Mouse (Mus musculus): ENCODE measurements around the gene Stxbp1. TPM values are rescaled to one million over a fixed set of nuclear protein-coding genes. Genes with fewer than 3 reads are reported as not detected.

Gene Stxbp1
- polyA plus RNA-seq, 1 experiment from 2014 or later, result 5.8 TPM

- 0 out of 2 replicates have a peak overlapping the region, but pooled peaks have one; percentile 69 for H3K4me2 ChIP-seq
- H3K27me3 ChIP-seq (replicated peaks), result peaks cover 36% of the 10 kb centered on the region
Measured at GRCm38 (mm10) chr2:32742173-32742531, 104.9 kb downstream of the Stxbp1 start.

GRCm38 (mm10) chr2:32741273-32742172 is 105.5 kb downstream of the Stxbp1 start:
- no peak overlapping the region; the same call in 1 of the 2 replicates for H3K9ac ChIP-seq
- no peak overlapping the region for H3K27ac ChIP-seq
- no peaks in the 10 kb centered on the region for H3K9me3 ChIP-seq (replicated peaks)
- H3K27me3 ChIP-seq (replicated peaks), result peaks cover 36% of the 10 kb centered on the region
- peak overlapping the region; percentile 69 for H3K4me2 ChIP-seq
- 0 out of 2 replicates have a peak, but pooled peaks have one; percentile 13 for ATAC-seq
- peaks cover 15% of the 10 kb centered on the region for H3K4me1 ChIP-seq
- WGBS (ENCODE audit: insufficient replicate concordance), result 20% methylated on average over 55 of the region's 58 CpGs
- peaks cover 14% of the 10 kb centered on the region for H3K36me3 ChIP-seq
- peak overlapping the region; percentile 39 for H3K4me3 ChIP-seq

More at GRCm38 (mm10) chr2:32742173-32742531, 104.9 kb downstream of the Stxbp1 start:
- WGBS (ENCODE audit: insufficient replicate concordance), result 68% methylated on average over 18 of the region's 18 CpGs
- Histone ChIP-seq H3K9me3 (replicated peaks) (no peaks in the 10 kb centered on the region), H3K4me1 (peaks cover 11% of the 10 kb centered on the region), H3K4me3 (no peak overlapping the region), H3K27ac (no peak overlapping the region), H3K9ac (no peak overlapping the region), H3K36me3 (peaks cover 17% of the 10 kb centered on the region)
- ATAC-seq, result no peak

- Histone ChIP-seq H3K36me3 (peaks cover 8% of the 10 kb centered on the region), H3K4me1 (peaks cover 22% of the 10 kb centered on the region), H3K4me3 (peak within 1 kb of the TSS; percentile 39), H3K4me2 (peak within 1 kb of the TSS; percentile 69), H3K9ac (no peak within 1 kb of the TSS; the same call in 1 of the 2 replicates), H3K27me3 (replicated peaks) (peaks cover 36% of the 10 kb centered on the region), H3K9me3 (replicated peaks) (no peaks in the 10 kb centered on the region), H3K27ac (no peak within 1 kb of the TSS)
- ATAC-seq, result no peak
- 28% methylated on average over 11 of the region's 11 CpGs for WGBS (ENCODE audit: insufficient replicate concordance)
Measured at GRCm38 (mm10) chr2:32740916-32741272, 106.2 kb downstream of the Stxbp1 start, which contains the start of gene 6330409D20Rik. 6330409D20Rik (minus strand) TSS chr2:32741016.

GRCm38 (mm10) chr2:32739311-32739710 is 107.7 kb downstream of the Stxbp1 start:
- H3K27me3 ChIP-seq (replicated peaks), result peaks cover 33% of the 10 kb centered on the region
- H3K36me3 ChIP-seq, result no peaks in the 10 kb centered on the region
- no peak overlapping the region for H3K4me3 ChIP-seq
- 66% methylated on average over 4 of the region's 4 CpGs for WGBS (ENCODE audit: insufficient replicate concordance)
- H3K4me1 ChIP-seq, result peaks cover 37% of the 10 kb centered on the region
- H3K9ac ChIP-seq, result no peak overlapping the region
- H3K9me3 ChIP-seq (replicated peaks), result no peaks in the 10 kb centered on the region
- ATAC-seq, result no peak
- H3K27ac ChIP-seq, result no peak overlapping the region
- H3K4me2 ChIP-seq, result no peak overlapping the region

Other genes starting within 250 kb of the Stxbp1 start
- 14.5 and 15.4 TPM in 2 replicates for gene St6galnac6, start 247.5 kb downstream of the Stxbp1 start, polyA plus RNA-seq (2016; fragmentation: Nextera tagmentation; extraction: Ambion mirVana)
- 2.6 TPM in 2 replicates for gene Ak1, start 225.5 kb downstream of the Stxbp1 start, polyA plus RNA-seq (2016; fragmentation: Nextera tagmentation; extraction: Ambion mirVana)
- gene Eng, start 200.7 kb downstream of the Stxbp1 start, polyA plus RNA-seq (2016; fragmentation: Nextera tagmentation; extraction: Ambion mirVana), result 32.4 and 35.4 TPM in 2 replicates
- 32.8 and 35.8 TPM in 2 replicates for gene Fpgs, start 143.1 kb downstream of the Stxbp1 start, polyA plus RNA-seq (2016; fragmentation: Nextera tagmentation; extraction: Ambion mirVana)
- 85.3 and 86.1 TPM in 2 replicates for gene Cdk9, start 134.2 kb downstream of the Stxbp1 start, polyA plus RNA-seq (2016; fragmentation: Nextera tagmentation; extraction: Ambion mirVana)
- 9.7 and 10.1 TPM in 2 replicates for gene Sh2d3c, start 126.2 kb downstream of the Stxbp1 start, polyA plus RNA-seq (2016; fragmentation: Nextera tagmentation; extraction: Ambion mirVana)
- not detected in 2 replicates for gene 6330409D20Rik, start 106.2 kb downstream of the Stxbp1 start, polyA plus RNA-seq (2016; fragmentation: Nextera tagmentation; extraction: Ambion mirVana)
- gene Tor2a, start 90.0 kb downstream of the Stxbp1 start, polyA plus RNA-seq (2016; fragmentation: Nextera tagmentation; extraction: Ambion mirVana), result 35.9 and 36.6 TPM in 2 replicates
- gene Ttc16, start 71.6 kb downstream of the Stxbp1 start, polyA plus RNA-seq (2016; fragmentation: Nextera tagmentation; extraction: Ambion mirVana), result 0.12 and 0.26 TPM in 2 replicates
- gene Ptrh1, start 71.5 kb downstream of the Stxbp1 start, polyA plus RNA-seq (2016; fragmentation: Nextera tagmentation; extraction: Ambion mirVana), result 3.3 and 3.5 TPM in 2 replicates
- 0.44 and 0.54 TPM in 2 replicates for gene Cfap157, start 62.8 kb downstream of the Stxbp1 start, polyA plus RNA-seq (2016; fragmentation: Nextera tagmentation; extraction: Ambion mirVana)
- gene Fam129b, start 28.9 kb upstream of the Stxbp1 start, polyA plus RNA-seq (2016; fragmentation: Nextera tagmentation; extraction: Ambion mirVana), result 11.9 and 12.4 TPM in 2 replicates
- 171 and 174 TPM in 2 replicates for gene Rpl12, start 114.3 kb upstream of the Stxbp1 start, polyA plus RNA-seq (2016; fragmentation: Nextera tagmentation; extraction: Ambion mirVana)
- 3.5 and 4.4 TPM in 2 replicates for gene Lrsam1, start 114.4 kb upstream of the Stxbp1 start, polyA plus RNA-seq (2016; fragmentation: Nextera tagmentation; extraction: Ambion mirVana)
- gene Slc2a8, start 134.8 kb upstream of the Stxbp1 start, polyA plus RNA-seq (2016; fragmentation: Nextera tagmentation; extraction: Ambion mirVana), result 11.2 and 11.9 TPM in 2 replicates

Data from liver, embryonic 12.5 days (tissue).